Mouse (Mus musculus): ENCODE measurements around the gene Lpo.

Lpo gene

GRCm38 (mm10) chr11:87758957-87759608, 69.0 kb downstream of the Lpo start:
- no peak for DNase-seq (ENCODE audit: low read depth)

DNA sequence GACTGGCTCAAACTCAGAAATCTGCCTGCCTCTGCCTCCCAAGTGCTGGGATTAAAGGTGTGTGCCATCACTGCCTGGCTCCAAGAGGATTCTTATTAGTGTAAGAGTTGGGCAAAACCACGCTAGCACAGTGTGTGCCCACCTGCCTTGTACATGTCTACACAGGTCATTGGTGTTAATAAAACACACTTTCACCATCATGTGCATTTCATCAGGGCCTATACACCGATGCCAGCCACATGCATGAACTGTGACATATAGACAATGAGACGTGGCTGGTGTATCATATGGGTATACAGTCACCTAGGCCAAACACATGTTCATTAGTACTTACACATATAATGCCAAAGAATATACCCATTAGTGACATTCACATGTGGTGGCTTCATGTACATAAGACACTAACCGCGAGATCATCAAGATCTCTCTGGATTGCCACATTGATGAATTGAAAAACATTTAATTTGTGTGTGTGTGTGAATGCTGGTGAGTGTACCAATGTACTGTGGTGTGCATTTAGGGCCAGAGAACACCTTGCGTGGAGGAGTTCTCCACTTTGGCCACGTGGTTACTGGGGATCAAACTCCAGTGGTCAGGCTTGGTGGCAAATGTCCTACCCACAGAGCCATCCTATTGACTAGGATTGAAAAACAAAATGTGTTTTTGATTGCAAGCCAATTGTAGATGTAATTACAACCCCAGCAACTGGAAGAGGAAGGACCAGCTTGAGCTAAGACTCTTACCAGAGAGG, 69.8 kb downstream of the Lpo start:
- DNase-seq (ENCODE audit: low read depth), result peak; percentile 81

DNA sequence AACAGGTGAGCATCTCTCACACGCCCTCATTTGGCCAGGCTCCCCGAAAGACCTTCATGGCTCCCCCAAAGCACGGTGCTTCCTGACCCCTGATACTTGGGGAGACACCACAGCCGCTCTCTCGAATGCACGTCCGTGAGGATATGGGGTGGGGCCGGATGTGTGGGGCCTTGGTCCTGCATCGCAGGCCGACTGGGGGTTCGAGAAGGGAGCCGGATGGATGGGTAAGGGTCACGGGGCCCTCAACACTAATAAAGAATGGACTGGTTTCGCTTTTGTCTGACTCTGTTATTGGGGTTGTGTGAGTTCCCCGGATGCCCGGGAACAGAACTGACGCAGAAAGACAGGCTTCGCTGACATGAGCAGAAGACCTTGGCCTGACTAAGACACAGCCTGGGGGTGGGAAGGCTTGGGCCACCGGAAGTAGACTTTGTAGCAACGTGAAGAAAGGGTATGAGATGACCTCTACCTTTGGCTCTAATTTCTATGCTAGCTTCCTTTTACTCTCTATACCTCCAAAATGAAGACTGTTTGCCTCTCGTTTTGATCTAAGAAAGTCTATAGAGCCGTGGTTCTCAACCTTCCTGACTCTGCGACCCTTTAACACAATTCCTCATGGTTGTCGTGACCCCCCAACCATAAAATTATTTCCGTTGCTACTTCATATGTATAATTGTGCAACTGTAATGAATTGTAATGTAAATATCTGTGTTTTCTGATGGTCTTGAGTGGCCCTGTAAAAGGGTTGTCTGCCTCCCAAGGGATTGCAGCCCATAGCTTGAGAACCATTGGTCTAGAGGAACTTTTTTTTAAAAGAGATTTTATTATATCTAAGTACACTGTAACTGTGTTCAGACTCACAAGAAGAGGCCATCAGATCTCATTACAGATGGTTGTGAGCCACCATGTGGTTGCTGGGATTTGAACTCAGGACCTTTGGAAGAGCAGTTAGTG, 70.8 kb downstream of the Lpo start:
- DNase-seq (ENCODE audit: low read depth), result peak; percentile 80
